Mouse (Mus musculus): ENCODE data around the gene Cpa2. TPM values are rescaled to one million over a fixed set of nuclear protein-coding genes. Genes with fewer than 3 reads are reported as not detected.
A peak's percentile ranks its signal among the peaks of the same experiment; 100 is the strongest.

The Cpa2 gene
- polyA plus RNA-seq, 1 experiment from 2014 or later = 5.8 TPM

- H3K27me3 ChIP-seq = no peaks in the 10 kb centered on the region
- 67% methylated on average over 10 of the region's 10 CpGs for WGBS
- H3K36me3 ChIP-seq = no peaks in the 10 kb centered on the region
- no peak overlapping the region for H3K4me2 ChIP-seq (replicated peaks)
- H3K4me1 ChIP-seq = peaks cover 13% of the 10 kb centered on the region
- ATAC-seq (ENCODE audit: low FRiP score, low read depth) = no peak; the same call in 1 of the 2 replicates
- no peak overlapping the region for H3K4me3 ChIP-seq
- no peak overlapping the region for H3K9ac ChIP-seq (replicated peaks)
- H3K9me3 ChIP-seq = no peaks in the 10 kb centered on the region
- H3K27ac ChIP-seq (replicated peaks) = peak overlapping the region; percentile 49; the same call in 1 of the 2 replicates
Observed at GRCm38 (mm10) chr6:30592417-30592974, 51.1 kb downstream of the Cpa2 start.

GRCm38 (mm10) chr6:30594364-30594763 lies 53.0 kb downstream of the Cpa2 start:
- H3K4me3 ChIP-seq = no peak overlapping the region
- 82% methylated on average over 7 of the region's 7 CpGs for WGBS
- H3K4me2 ChIP-seq (replicated peaks) = no peak overlapping the region
- H3K27me3 ChIP-seq = no peaks in the 10 kb centered on the region
- no peak overlapping the region for H3K27ac ChIP-seq (replicated peaks)
- H3K9ac ChIP-seq (replicated peaks) = no peak overlapping the region
- ATAC-seq (ENCODE audit: low FRiP score, low read depth) = no peak
- H3K36me3 ChIP-seq = no peaks in the 10 kb centered on the region
- H3K9me3 ChIP-seq = no peaks in the 10 kb centered on the region
- H3K4me1 ChIP-seq = peaks cover 13% of the 10 kb centered on the region

- Histone ChIP-seq H3K4me2 (replicated peaks) (no peak overlapping the region), H3K36me3 (no peaks in the 10 kb centered on the region), H3K4me3 (no peak overlapping the region), H3K9ac (replicated peaks) (no peak overlapping the region), H3K27ac (replicated peaks) (no peak overlapping the region), H3K27me3 (no peaks in the 10 kb centered on the region), H3K9me3 (no peaks in the 10 kb centered on the region), H3K4me1 (peaks cover 13% of the 10 kb centered on the region; the same call in 1 of the 2 replicates)
- 91% methylated on average over 8 of the region's 8 CpGs for WGBS
- no peak for ATAC-seq (ENCODE audit: low FRiP score, low read depth)
Observed at GRCm38 (mm10) chr6:30596230-30596898, 55.0 kb downstream of the Cpa2 start.

DNA sequence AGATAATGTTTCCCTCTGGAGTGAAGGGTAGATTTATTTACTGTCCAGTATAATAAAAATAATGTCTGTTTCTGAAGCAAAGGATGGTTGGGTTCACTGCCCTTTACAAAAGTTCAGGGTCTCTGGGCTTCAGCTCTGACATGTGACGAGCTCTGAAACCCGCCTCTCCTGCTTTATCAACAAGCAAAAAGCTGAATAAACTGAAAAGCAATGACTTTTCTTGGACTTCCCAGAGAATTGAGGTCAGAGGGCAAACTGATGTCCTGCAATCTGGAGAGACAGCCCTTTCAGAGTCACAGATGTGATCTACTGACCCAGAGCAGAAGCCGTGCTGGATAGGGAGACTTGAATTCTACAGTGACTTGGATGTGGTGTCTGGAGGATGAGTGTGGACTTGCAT lies 58.7 kb downstream of the Cpa2 start:
- H3K27ac ChIP-seq (replicated peaks) = no peak overlapping the region
- no peak overlapping the region for H3K4me2 ChIP-seq (replicated peaks)
- H3K36me3 ChIP-seq = no peaks in the 10 kb centered on the region
- ATAC-seq (ENCODE audit: low FRiP score, low read depth) = no peak
- H3K4me1 ChIP-seq = 0 out of 2 replicates have a peak, but pooled peaks cover 4% of the 10 kb centered on the region
- H3K9me3 ChIP-seq = no peaks in the 10 kb centered on the region
- no peak overlapping the region for H3K9ac ChIP-seq (replicated peaks)
- no peak overlapping the region for H3K4me3 ChIP-seq
- H3K27me3 ChIP-seq = no peaks in the 10 kb centered on the region
- 60% methylated on average over 3 of the region's 3 CpGs for WGBS

DNA sequence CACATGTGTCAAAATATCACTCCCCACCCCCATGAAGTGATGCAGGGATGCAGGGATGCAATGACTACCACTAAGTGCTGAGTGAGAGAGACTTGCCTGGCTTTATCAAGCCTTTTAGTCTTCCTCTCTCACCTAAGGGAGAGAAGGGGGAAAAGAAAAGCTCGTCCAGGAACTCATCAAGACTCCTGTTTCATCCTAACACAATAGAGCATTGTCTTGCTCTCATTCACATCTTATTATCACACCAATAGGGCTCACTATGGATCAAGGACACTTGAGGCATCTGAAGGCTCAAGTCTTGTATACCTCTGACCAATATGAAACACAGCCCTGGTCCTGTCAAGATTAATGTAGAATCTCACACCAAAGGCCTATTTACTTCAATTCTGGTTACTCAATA lies 59.6 kb downstream of the Cpa2 start:
- Histone ChIP-seq H3K27me3 (no peaks in the 10 kb centered on the region), H3K27ac (replicated peaks) (no peak overlapping the region), H3K4me3 (no peak overlapping the region), H3K36me3 (no peaks in the 10 kb centered on the region), H3K4me2 (replicated peaks) (no peak overlapping the region), H3K9me3 (no peaks in the 10 kb centered on the region), H3K4me1 (no peaks in the 10 kb centered on the region), H3K9ac (replicated peaks) (no peak overlapping the region)
- 43% methylated on average over 1 of the region's 1 CpGs for WGBS
- no peak for ATAC-seq (ENCODE audit: low FRiP score, low read depth)

- H3K36me3 ChIP-seq = no peaks in the 10 kb centered on the region
- H3K4me2 ChIP-seq (replicated peaks) = no peak overlapping the region
- ATAC-seq (ENCODE audit: low FRiP score, low read depth) = no peak
- no peaks in the 10 kb centered on the region for H3K9me3 ChIP-seq
- no peaks in the 10 kb centered on the region for H3K27me3 ChIP-seq
- no peak overlapping the region for H3K9ac ChIP-seq (replicated peaks)
- no peak overlapping the region for H3K4me3 ChIP-seq
- H3K4me1 ChIP-seq = no peaks in the 10 kb centered on the region
- no peak overlapping the region for H3K27ac ChIP-seq (replicated peaks)
- 72% methylated on average over 7 of the region's 7 CpGs for WGBS
Observed at GRCm38 (mm10) chr6:30604342-30604867, 63.0 kb downstream of the Cpa2 start.

DNA sequence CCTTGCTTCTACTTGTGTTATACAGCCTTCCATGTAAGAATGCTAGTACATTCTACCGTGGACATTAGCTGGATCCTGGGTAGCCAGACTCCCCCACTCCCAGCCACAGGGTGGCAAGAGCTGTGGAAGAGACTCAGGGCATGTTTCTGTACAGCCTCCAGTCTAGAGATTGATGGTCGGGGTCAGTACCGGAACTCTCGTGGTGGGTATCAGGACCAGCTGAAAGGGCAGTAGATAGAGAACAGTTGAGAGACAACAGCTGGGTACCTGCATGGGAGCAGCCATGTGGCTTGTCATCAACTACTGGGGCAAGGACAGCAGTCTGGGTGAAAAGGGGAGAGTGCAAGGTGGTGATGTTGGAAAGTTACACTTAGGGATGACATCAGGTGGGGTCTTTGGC lies 63.7 kb downstream of the Cpa2 start:
- H3K4me1 ChIP-seq = no peaks in the 10 kb centered on the region
- H3K4me2 ChIP-seq (replicated peaks) = no peak overlapping the region
- H3K9me3 ChIP-seq = no peaks in the 10 kb centered on the region
- no peak for ATAC-seq (ENCODE audit: low FRiP score, low read depth)
- no peak overlapping the region for H3K4me3 ChIP-seq
- H3K36me3 ChIP-seq = no peaks in the 10 kb centered on the region
- WGBS = 93% methylated on average over 4 of the region's 4 CpGs
- H3K27me3 ChIP-seq = no peaks in the 10 kb centered on the region
- H3K27ac ChIP-seq (replicated peaks) = no peak overlapping the region
- no peak overlapping the region for H3K9ac ChIP-seq (replicated peaks)

- 81% methylated on average over 5 of the region's 5 CpGs for WGBS
- ATAC-seq (ENCODE audit: low FRiP score, low read depth) = no peak
- no peaks in the 10 kb centered on the region for H3K36me3 ChIP-seq
- no peaks in the 10 kb centered on the region for H3K9me3 ChIP-seq
- H3K4me1 ChIP-seq = peaks cover 1% of the 10 kb centered on the region; the same call in 1 of the 2 replicates
- no peak overlapping the region for H3K9ac ChIP-seq (replicated peaks)
- no peak overlapping the region for H3K4me2 ChIP-seq (replicated peaks)
- H3K27ac ChIP-seq (replicated peaks) = no peak overlapping the region
- H3K4me3 ChIP-seq = no peak overlapping the region
- no peaks in the 10 kb centered on the region for H3K27me3 ChIP-seq
Observed at GRCm38 (mm10) chr6:30605672-30606071, 64.3 kb downstream of the Cpa2 start.

DNA sequence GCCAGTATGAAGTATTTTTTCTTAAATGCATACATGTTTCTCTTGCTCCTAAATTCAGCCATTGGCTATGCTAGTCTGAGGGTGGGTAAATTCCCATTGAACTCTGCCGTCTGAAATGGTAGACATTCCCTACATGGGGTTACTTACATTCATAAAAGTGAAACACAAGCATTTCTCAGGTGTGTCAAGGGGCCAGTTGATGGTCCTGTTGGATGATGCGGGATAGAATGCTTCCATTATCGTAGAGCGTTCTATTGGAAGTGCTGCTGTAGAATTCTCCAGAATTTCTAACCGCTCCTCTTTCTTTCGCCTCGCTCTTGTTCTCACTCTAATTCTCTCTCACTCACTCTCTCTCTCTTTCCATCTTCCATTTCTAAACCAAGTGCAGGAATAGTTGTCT lies 69.3 kb downstream of the Cpa2 start, which contains the start of gene Cpa5:
Gene Cpa5, plus strand, starts transcription at position 301 of the 400 bp plus-strand sequence.
- 72% methylated on average over 7 of the region's 7 CpGs for WGBS
- Histone ChIP-seq H3K9me3 (no peaks in the 10 kb centered on the region), H3K9ac (replicated peaks) (no peak within 1 kb of the TSS), H3K27me3 (no peaks in the 10 kb centered on the region), H3K4me3 (no peak within 1 kb of the TSS), H3K4me1 (peaks cover 31% of the 10 kb centered on the region), H3K4me2 (replicated peaks) (no peak within 1 kb of the TSS), H3K27ac (replicated peaks) (0 out of 2 replicates have a peak within 1 kb of the TSS, but pooled peaks have one; percentile 22), H3K36me3 (no peaks in the 10 kb centered on the region)
- no peak for ATAC-seq (ENCODE audit: low FRiP score, low read depth)

DNA sequence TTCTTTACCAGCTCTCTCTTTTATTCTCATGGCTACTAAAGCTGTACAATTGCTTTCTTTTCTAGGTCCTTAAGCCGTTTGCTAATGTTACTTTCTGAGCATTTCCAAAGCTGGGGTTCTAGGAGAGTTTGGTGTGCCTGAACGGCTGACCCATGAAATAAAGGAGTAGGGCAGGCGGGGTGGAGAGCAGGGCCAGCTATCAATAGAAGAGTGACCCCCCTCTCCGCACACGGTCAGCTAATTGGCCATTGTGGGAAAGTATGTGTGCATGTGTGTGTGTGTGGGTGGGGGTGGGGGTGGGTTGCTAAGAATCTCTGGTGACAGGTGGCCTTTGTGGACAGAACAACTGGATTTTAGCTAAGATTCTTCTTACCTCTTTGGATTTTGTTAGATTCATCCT lies 69.8 kb downstream of the Cpa2 start:
- Histone ChIP-seq H3K9me3 (no peaks in the 10 kb centered on the region), H3K4me1 (peaks cover 36% of the 10 kb centered on the region), H3K4me3 (no peak overlapping the region), H3K4me2 (replicated peaks) (no peak overlapping the region), H3K36me3 (no peaks in the 10 kb centered on the region), H3K27ac (replicated peaks) (0 out of 2 replicates have a peak overlapping the region, but pooled peaks have one; percentile 22), H3K27me3 (no peaks in the 10 kb centered on the region), H3K9ac (replicated peaks) (no peak overlapping the region)
- ATAC-seq (ENCODE audit: low FRiP score, low read depth) = no peak
- 22% methylated on average over 5 of the region's 5 CpGs for WGBS
